Mouse (Mus musculus) forebrain, embryonic 14.5 days (tissue): ENCODE measurements around the gene Zdhhc17. TPM values are rescaled to one million over a fixed set of nuclear protein-coding genes. Genes with fewer than 3 reads are reported as not detected.
A peak's percentile ranks its signal among the peaks of the same experiment; 100 is the strongest.

ENCODE experiments used
- ATAC-seq: fragments of 200-750 bp; cut with Nextera tagmentation; 2 replicates; pipeline ENCODE4 v1.8.0; 2017; ENCODE audit warnings: mild to moderate bottlenecking, moderate library complexity
- DNase-seq: peaks from one replicate; pipeline ENCODE4 v3.0.0-alpha.2; 2015; ENCODE audit warnings: low spot score
- H3K27ac ChIP-seq: fragments of 300-500 bp; sonication (generic); 2 replicates; pipeline ENCODE4 v1.5.1; 2014; ENCODE audit warnings: low read depth, mild to moderate bottlenecking, control low read depth, low read length, moderate library complexity
- H3K27me3 ChIP-seq: fragments of 300-500 bp; sonication (generic); replicated peaks from 2 replicates; pipeline ENCODE4 v1.6.1; 2014; ENCODE audit warnings: low read length, control low read depth, mixed read lengths; ENCODE audit not compliant: control insufficient read depth, insufficient read depth
- H3K36me3 ChIP-seq: fragments of 300-500 bp; sonication (generic); 2 replicates; pipeline ENCODE4 v1.6.1; 2014; ENCODE audit warnings: low read length, control low read depth; ENCODE audit not compliant: control insufficient read depth, insufficient read depth
- H3K4me1 ChIP-seq: fragments of 300-500 bp; sonication (generic); 2 replicates; pipeline ENCODE4 v1.6.1; 2014; ENCODE audit warnings: antibody characterized with exemption, low read length, control low read depth; ENCODE audit not compliant: control insufficient read depth, insufficient read depth
- H3K4me2 ChIP-seq: fragments of 300-500 bp; sonication (generic); 2 replicates; pipeline ENCODE4 v1.6.1; 2014; ENCODE audit warnings: mild to moderate bottlenecking, control low read depth, low read length
- H3K4me3 ChIP-seq: fragments of 300-500 bp; sonication (generic); 2 replicates; pipeline ENCODE4 v1.5.1; 2014; ENCODE audit warnings: low read depth, low read length, control low read depth
- H3K9ac ChIP-seq: fragments of 300-500 bp; sonication (generic); 2 replicates; pipeline ENCODE4 v1.6.1; 2014; ENCODE audit warnings: mild to moderate bottlenecking, low read length, control low read depth, moderate library complexity
- H3K9me3 ChIP-seq: fragments of 300-500 bp; sonication (generic); replicated peaks from 2 replicates; pipeline ENCODE4 v1.6.1; 2016; ENCODE audit warnings: low read length, control low read depth, mixed read lengths; ENCODE audit not compliant: control insufficient read depth
- WGBS: fragments of 180-500 bp; shearing (Covaris S2); extraction: QIAGEN DNeasy Blood & Tissue Kit; methylation state at CpG from one replicate; pipeline ENCODE4 v1.1.7; 2014; 5-methylcytosine and 5-hydroxymethylcytosine counted together
- polyA plus RNA-seq: library from polyadenylated mRNA; unstranded; fragments of >200 nt; fragmentation: Nextera tagmentation; extraction: Ambion mirVana; gene quantifications from 2 replicates; pipeline ENCODE4 v1.2.1, GENCODE M21; 2014

The Zdhhc17 gene
- polyA plus RNA-seq, 1 experiment from 2014 or later, result 54.2 TPM

DNA sequence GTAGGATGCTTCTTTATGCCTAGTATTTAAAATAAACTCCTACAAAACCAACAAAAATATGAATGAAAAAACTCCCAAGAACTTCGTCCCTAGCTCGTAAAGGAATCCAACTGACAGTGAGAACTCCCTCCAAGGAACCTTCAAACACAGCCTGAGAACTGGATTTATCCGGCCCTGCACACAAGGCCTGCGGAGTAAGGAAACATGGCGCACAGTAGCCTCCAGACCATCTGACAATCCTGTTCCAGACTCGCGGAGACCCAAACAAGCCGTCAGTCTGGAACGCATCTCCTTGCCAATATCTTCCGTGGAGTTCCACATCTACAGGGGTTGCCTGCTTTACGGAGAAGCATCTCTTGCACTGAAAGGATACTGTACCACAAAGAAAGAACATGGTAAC lies 68.0 kb downstream of the Zdhhc17 start:
- H3K9ac ChIP-seq, result no peak overlapping the region
- H3K4me3 ChIP-seq, result no peak overlapping the region
- WGBS, result 93% methylated on average over 11 of the region's 11 CpGs
- ATAC-seq, result no peak
- no peaks in the 10 kb centered on the region for H3K27me3 ChIP-seq
- H3K4me2 ChIP-seq, result no peak overlapping the region
- DNase-seq, result no peak
- H3K36me3 ChIP-seq, result peaks cover 71% of the 10 kb centered on the region
- H3K4me1 ChIP-seq, result no peaks in the 10 kb centered on the region
- H3K27ac ChIP-seq, result no peak overlapping the region
- H3K9me3 ChIP-seq, result no peaks in the 10 kb centered on the region

DNA sequence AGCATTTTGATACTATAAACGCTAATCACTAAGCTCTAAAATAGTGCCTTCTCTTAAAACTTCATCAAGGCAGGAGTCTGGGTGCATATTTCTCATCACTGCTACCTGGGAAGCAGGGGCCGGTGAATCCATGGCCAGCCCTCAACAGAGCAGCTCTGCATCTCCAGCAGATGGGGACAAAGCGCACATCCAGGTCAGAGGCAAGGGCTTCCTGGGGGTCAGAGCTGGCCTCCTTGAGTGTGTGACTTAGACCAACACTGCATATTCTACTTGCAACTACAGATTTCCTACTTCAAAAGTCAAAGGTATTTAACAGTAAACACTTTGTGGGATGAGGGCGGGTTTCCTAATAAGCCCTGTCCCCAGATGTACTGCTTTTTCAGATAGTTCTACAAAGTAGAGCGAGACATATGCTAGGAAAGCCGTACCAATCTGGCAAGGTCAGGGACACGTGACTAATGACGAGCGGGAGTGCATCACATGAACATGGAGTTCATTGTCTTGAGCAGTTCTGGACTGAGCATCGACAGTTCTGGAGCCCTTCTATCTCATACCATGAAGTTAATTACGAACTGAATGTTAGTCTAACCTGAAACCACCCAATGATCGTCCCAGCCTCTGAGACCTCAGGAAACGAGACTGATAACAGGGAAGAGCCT lies 69.1 kb downstream of the Zdhhc17 start:
- Histone ChIP-seq H3K9me3 (no peaks in the 10 kb centered on the region), H3K4me3 (no peak overlapping the region), H3K36me3 (peaks cover 64% of the 10 kb centered on the region), H3K4me1 (no peaks in the 10 kb centered on the region), H3K9ac (no peak overlapping the region), H3K27me3 (no peaks in the 10 kb centered on the region), H3K4me2 (no peak overlapping the region), H3K27ac (no peak overlapping the region)
- ATAC-seq (no peak), DNase-seq (no peak)
- WGBS, result 90% methylated on average over 13 of the region's 13 CpGs

DNA sequence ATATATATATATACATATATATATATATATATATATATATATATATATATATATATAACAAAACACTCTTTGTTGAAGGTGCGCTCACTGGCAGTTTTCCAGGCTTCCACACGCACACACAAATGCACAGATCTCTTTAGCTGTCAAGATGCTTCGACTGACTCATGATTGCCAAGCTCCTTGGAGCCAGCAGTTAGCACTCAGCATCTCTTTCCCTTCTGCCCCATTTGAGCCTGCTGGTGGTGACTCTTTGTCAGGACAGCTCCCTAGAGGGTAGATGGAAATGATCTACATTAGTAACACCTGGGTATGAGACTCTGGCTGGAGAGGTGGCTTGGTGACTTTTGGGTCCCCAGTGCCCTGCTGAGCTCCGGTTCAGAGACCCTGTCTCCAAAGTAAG lies 70.2 kb downstream of the Zdhhc17 start:
- DNase-seq, result peak; percentile 56
- H3K4me1 ChIP-seq, result no peaks in the 10 kb centered on the region
- H3K4me3 ChIP-seq, result no peak overlapping the region
- no peak overlapping the region for H3K9ac ChIP-seq
- WGBS, result 71% methylated on average over 4 of the region's 4 CpGs
- H3K36me3 ChIP-seq, result peaks cover 59% of the 10 kb centered on the region
- ATAC-seq, result 0 out of 2 replicates have a peak, but pooled peaks have one; percentile 40
- no peaks in the 10 kb centered on the region for H3K27me3 ChIP-seq
- H3K9me3 ChIP-seq, result no peaks in the 10 kb centered on the region
- no peak overlapping the region for H3K27ac ChIP-seq
- H3K4me2 ChIP-seq, result no peak overlapping the region

DNA sequence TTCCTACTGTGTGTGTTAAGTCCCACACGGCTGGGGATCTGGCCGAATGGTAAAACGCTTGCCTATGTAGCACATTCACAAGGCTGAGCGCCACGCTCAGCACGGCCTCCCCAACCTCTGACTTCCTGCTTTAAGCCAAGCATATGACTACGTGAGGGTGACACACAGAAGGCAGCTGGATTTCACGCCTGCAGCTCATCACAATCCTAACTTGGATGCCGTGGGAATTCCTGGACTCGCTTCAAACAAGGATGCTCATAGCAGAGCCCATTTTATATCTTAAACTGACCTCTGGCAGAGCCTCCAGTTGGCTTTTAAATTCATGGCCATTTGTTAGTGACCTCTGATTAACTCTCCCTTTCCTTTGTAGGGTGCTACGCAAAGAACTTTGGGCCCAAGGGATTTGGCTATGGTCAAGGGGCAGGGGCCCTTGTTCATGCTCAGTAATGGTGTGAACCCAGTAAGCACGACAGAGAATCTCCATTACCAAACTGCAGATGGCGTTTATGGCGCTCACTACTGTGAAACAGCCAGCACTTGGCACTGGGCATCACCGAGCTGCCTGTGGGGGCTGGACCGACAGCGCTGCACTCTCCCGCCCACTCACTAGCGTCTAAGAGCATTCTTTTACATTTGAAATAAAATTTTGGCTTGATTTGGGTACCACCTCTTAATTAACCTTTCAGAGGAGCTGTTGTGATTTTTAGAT lies 70.9 kb downstream of the Zdhhc17 start:
- Histone ChIP-seq H3K4me3 (no peak overlapping the region), H3K27ac (peak overlapping the region; percentile 63; the same call in 1 of the 2 replicates), H3K9ac (no peak overlapping the region), H3K27me3 (no peaks in the 10 kb centered on the region), H3K9me3 (no peaks in the 10 kb centered on the region), H3K4me1 (no peaks in the 10 kb centered on the region), H3K4me2 (no peak overlapping the region), H3K36me3 (peaks cover 54% of the 10 kb centered on the region)
- WGBS, result 80% methylated on average over 19 of the region's 19 CpGs
- peak; percentile 65; the same call in 1 of the 2 replicates for ATAC-seq
- peak; percentile 56 for DNase-seq

DNA sequence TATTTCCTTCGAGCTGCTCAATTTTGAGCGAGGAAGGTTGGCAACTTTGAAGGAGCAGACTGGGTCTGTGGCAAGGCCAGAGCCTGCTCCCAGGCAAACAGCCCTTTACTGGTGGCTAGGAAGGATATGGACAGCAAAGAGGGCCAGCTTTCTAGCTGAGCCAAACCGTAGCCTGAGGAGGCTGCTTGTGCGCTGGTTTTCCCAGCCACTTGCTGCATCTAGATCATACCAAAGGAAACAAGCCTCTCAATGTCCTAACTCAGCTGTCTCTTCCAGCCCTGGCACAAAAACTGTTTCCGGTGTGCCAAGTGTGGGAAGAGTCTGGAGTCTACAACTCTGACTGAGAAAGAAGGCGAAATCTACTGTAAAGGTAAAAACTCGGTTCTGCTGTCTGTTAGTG lies 71.6 kb downstream of the Zdhhc17 start:
- no peaks in the 10 kb centered on the region for H3K27me3 ChIP-seq
- H3K9ac ChIP-seq, result no peak overlapping the region
- 89% methylated on average over 7 of the region's 7 CpGs for WGBS
- H3K4me1 ChIP-seq, result no peaks in the 10 kb centered on the region
- H3K9me3 ChIP-seq, result no peaks in the 10 kb centered on the region
- H3K36me3 ChIP-seq, result peaks cover 49% of the 10 kb centered on the region
- H3K4me3 ChIP-seq, result no peak overlapping the region
- no peak for ATAC-seq
- 0 out of 2 replicates have a peak overlapping the region, but pooled peaks have one; percentile 5 for H3K27ac ChIP-seq
- no peak overlapping the region for H3K4me2 ChIP-seq
- DNase-seq, result no peak

DNA sequence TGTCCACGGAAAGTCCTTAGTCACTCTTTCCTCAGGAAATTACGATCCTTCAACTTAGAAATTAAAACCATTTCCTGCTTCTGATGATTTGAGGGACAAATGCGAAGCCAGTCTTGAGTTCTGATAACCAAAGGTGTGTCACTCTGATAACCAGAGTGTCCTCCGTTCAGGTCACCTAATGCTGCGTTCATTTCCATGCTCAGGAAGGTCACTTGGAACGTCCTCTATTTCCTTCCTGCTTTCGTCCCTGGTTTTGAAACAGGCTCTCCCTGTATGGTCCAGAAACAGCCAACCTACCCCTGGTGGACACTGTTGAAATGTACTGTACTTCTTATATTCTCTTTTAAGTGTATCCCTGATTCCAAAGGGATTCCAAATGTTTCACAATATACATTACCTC lies 74.3 kb downstream of the Zdhhc17 start:
- Histone ChIP-seq H3K27me3 (no peaks in the 10 kb centered on the region), H3K36me3 (peaks cover 32% of the 10 kb centered on the region), H3K4me1 (peaks cover 11% of the 10 kb centered on the region), H3K4me3 (no peak overlapping the region), H3K9ac (no peak overlapping the region), H3K9me3 (no peaks in the 10 kb centered on the region), H3K27ac (no peak overlapping the region; the same call in 1 of the 2 replicates), H3K4me2 (no peak overlapping the region)
- WGBS, result 90% methylated on average over 7 of the region's 7 CpGs
- DNase-seq (no peak), ATAC-seq (no peak)

DNA sequence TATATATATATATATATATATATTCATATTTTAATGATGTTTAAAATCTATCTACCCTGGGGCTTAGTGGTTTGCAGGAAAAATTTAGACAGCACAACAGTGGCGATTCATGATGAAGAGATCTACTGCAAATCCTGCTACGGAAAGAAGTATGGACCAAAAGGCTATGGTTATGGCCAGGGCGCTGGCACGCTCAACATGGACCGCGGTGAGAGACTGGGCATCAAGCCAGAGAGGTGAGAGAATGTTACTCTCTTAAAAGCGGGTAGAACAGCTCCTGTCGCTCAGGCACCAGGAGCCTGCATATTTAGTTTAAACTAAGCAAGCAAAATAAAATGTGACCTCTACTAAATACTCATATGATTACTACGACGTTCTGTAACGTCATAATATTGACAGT lies 74.9 kb downstream of the Zdhhc17 start:
- Histone ChIP-seq H3K4me1 (peaks cover 17% of the 10 kb centered on the region), H3K36me3 (peaks cover 26% of the 10 kb centered on the region), H3K27ac (no peak overlapping the region), H3K9me3 (no peaks in the 10 kb centered on the region), H3K4me3 (no peak overlapping the region), H3K9ac (no peak overlapping the region), H3K4me2 (no peak overlapping the region), H3K27me3 (no peaks in the 10 kb centered on the region)
- DNase-seq (no peak), ATAC-seq (no peak)
- 87% methylated on average over 11 of the region's 11 CpGs for WGBS

DNA sequence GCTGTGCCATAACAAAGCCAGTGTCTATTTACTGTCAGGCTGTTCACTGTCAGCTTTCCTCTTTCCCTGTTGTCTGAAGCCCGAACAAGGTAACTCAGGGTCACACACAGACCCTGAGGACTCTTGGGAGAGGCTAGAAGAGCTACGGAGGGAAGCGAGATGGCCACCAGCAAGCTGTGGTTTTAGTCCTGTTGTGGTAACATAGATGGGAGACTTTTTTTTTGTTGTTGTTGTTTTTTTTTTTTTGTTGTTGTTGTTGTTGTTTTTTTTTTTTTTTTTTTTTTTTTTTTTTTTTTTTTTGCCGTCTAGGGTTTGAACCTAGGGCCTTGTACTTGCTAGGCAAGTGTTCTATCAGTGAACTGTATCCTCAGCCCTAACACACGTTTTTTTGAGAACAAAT lies 76.4 kb downstream of the Zdhhc17 start:
- DNase-seq (no peak), ATAC-seq (no peak)
- H3K36me3 ChIP-seq, result peaks cover 17% of the 10 kb centered on the region
- no peak overlapping the region for H3K27ac ChIP-seq
- no peak overlapping the region for H3K9ac ChIP-seq
- 77% methylated on average over 5 of the region's 5 CpGs for WGBS
- no peaks in the 10 kb centered on the region for H3K27me3 ChIP-seq
- no peak overlapping the region for H3K4me2 ChIP-seq
- H3K4me1 ChIP-seq, result peaks cover 19% of the 10 kb centered on the region
- no peaks in the 10 kb centered on the region for H3K9me3 ChIP-seq
- H3K4me3 ChIP-seq, result no peak overlapping the region
